Mouse (Mus musculus): Measurements from ENCODE around the gene Gm3183. TPM values are rescaled to one million over a fixed set of nuclear protein-coding genes. Genes with fewer than 3 reads are reported as not detected.
"Not testable (repeated sequence)": the region's sequence is repeated elsewhere in the genome, so short reads cannot be mapped to it uniquely, and the experiment has no call there.

The Gm3183 gene
- not detected for total RNA-seq (2021)

DNA sequence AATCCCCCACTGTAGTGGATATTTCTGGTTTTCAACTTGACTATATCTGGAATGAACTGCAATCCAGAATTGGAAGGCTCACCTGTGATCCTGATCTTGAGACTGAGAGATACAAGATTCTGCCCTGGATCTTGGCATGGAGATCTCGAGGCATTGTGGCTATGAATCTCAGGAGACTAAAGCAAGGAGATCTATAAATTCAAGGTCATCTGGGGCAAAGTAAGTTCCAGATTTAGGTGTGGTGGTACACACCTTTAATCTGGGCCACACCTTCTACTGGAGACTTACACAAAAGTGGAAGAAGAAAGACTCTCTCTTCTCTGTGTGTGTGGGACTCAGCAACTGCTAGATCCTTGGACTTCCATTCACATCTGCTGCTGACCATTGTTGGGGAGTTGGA, at the start of gene Gm3183:
Gene Gm3183, plus strand, starts transcription at position 301 of the 400 bp plus-strand sequence.
- DNase-seq (ENCODE audit: low spot score); intact Hi-C loops (cut with DNase I): not testable (repeated sequence)

Other genes with a start within 250 kb of the Gm3183 start
- not detected for gene Gm3147, start 249.1 kb upstream of the Gm3183 start, total RNA-seq (2021)
- not detected for gene Gm6509, start 241.5 kb upstream of the Gm3183 start, total RNA-seq (2021)
- gene Gm6205, start 217.1 kb upstream of the Gm3183 start, total RNA-seq (2021), result not detected
- not detected for gene Gm6367, start 123.2 kb downstream of the Gm3183 start, total RNA-seq (2021)
- not detected for gene Gm7942, start 241.5 kb downstream of the Gm3183 start, total RNA-seq (2021)

All from heart, postnatal 25 days (tissue).